Comparison of ENCODE assay signal across 18 mouse cellular contexts in genomic region chr6:89054060-89054459, GRCm38 (mm10).
"Had no signal": no experiment of that assay in that cellular context is flagged by ENCODE, and none has a peak within 500 bp of the region (broad histone marks: within the 10 kb centered on the region; RNA-seq: fewer than 3 reads in every experiment).

No protein-coding gene starts in this region.

- H3K4me1 ChIP-seq: limb, embryonic 12.5 days; limb, embryonic 15.5 days; midbrain, embryonic 12.5 days; midbrain, embryonic 15.5 days; neural tube, embryonic 12.5 days; neural tube, embryonic 15.5 days had no signal

- DNase-seq: kidney, postnatal 25 days; left cerebral cortex, postnatal 4 days; liver, postnatal 0 days; lung, embryonic 14.5 days; right cerebral cortex, adult 18-20 months; thymus, adult 18-20 months; thymus, postnatal 4 days had no signal

- H3K27me3 ChIP-seq: limb, embryonic 12.5 days; limb, embryonic 15.5 days; midbrain, embryonic 12.5 days; midbrain, embryonic 15.5 days; neural tube, embryonic 12.5 days; neural tube, embryonic 15.5 days had no signal

- H3K36me3 ChIP-seq: limb, embryonic 12.5 days; limb, embryonic 15.5 days; midbrain, embryonic 12.5 days; midbrain, embryonic 15.5 days; neural tube, embryonic 12.5 days; neural tube, embryonic 15.5 days had no signal

- ATAC-seq: liver, postnatal 0 days; lung, postnatal 0 days; midbrain, embryonic 15.5 days had no signal

- H3K9ac ChIP-seq: limb, embryonic 12.5 days; limb, embryonic 15.5 days; liver, embryonic 14.5 days; liver, postnatal 0 days; lung, embryonic 14.5 days; midbrain, embryonic 12.5 days; midbrain, embryonic 15.5 days; neural tube, embryonic 12.5 days; neural tube, embryonic 15.5 days had no signal

- H3K4me2 ChIP-seq: limb, embryonic 12.5 days; limb, embryonic 15.5 days; liver, embryonic 11.5 days; lung, embryonic 14.5 days; midbrain, embryonic 12.5 days; midbrain, embryonic 15.5 days; neural tube, embryonic 12.5 days; neural tube, embryonic 15.5 days had no signal

- H3K27ac ChIP-seq: kidney, postnatal 0 days; limb, embryonic 12.5 days; limb, embryonic 15.5 days; liver, embryonic 14.5 days; macrophage; midbrain, embryonic 12.5 days; midbrain, embryonic 15.5 days; neural tube, embryonic 12.5 days; neural tube, embryonic 15.5 days had no signal

- H3K9me3 ChIP-seq: limb, embryonic 12.5 days; limb, embryonic 15.5 days; midbrain, embryonic 12.5 days; midbrain, embryonic 15.5 days; neural tube, embryonic 12.5 days; neural tube, embryonic 15.5 days had no signal

- H3K4me3 ChIP-seq: limb, embryonic 12.5 days; limb, embryonic 15.5 days; midbrain, embryonic 12.5 days; midbrain, embryonic 15.5 days; neural tube, embryonic 12.5 days; neural tube, embryonic 15.5 days had no signal
